Mouse (Mus musculus) CH12.LX (cell line): Measurements from ENCODE around the gene Gm10837. TPM values are rescaled to one million over a fixed set of nuclear protein-coding genes. Genes with fewer than 3 reads are reported as not detected.

Experiments
- DNase-seq: peaks from one replicate; pipeline ENCODE4 v3.0.0-alpha.2; 2013; ENCODE audit errors: extremely low read depth
- H3K27ac ChIP-seq: 2 replicates; pipeline ENCODE4 v1.5.1; 2012; ENCODE audit warnings: low read depth, mild to moderate bottlenecking, control low read depth, moderate library complexity; ENCODE audit not compliant: insufficient read depth
- H3K27me3 ChIP-seq: replicated peaks from 2 replicates; pipeline ENCODE3; 2012; ENCODE audit warnings: inconsistent platforms
- H3K36me3 ChIP-seq, 2 experiments: replicated peaks in 1 of 2; 2 replicates each; pipeline versions ENCODE3 to v1.6.1; 2012; ENCODE audit warnings: inconsistent platforms in 1 of 2, low read length in 1 of 2, mild to moderate bottlenecking in 1 of 2, mixed read lengths in 1 of 2, moderate library complexity in 1 of 2; ENCODE audit not compliant: control insufficient read depth in 1 of 2, insufficient read depth in 1 of 2
- H3K4me1 ChIP-seq, 2 experiments: 2 replicates each; pipeline ENCODE4 v1.6.1; 2012; ENCODE audit warnings: inconsistent platforms in 1 of 2, moderate library complexity in 1 of 2; ENCODE audit not compliant: insufficient read depth in 2 of 2, control insufficient read depth in 1 of 2
- H3K4me2 ChIP-seq: 2 replicates; pipeline ENCODE4 v1.6.1; 2012; ENCODE audit warnings: low read depth, mild to moderate bottlenecking, control low read depth; ENCODE audit not compliant: poor library complexity, insufficient read depth, severe bottlenecking
- H3K4me3 ChIP-seq, 3 experiments: fragments of 150-350 bp in 1 of 3; sonication (generic) in 1 of 3; replicated peaks in 1 of 3; 2 replicates each; pipeline versions ENCODE3 to v1.5.1; 2011 to 2012; ENCODE audit warnings: low read depth in 2 of 3, low read length in 2 of 3, mild to moderate bottlenecking in 2 of 3, moderate library complexity in 2 of 3, control low read depth in 1 of 3, improper control_type of control experiment in 1 of 3, inconsistent platforms in 1 of 3, mixed read lengths in 1 of 3; ENCODE audit not compliant: poor library complexity in 1 of 3
- H3K79me2 ChIP-seq: replicated peaks from 2 replicates; pipeline ENCODE4 v1.6.1; 2012; ENCODE audit warnings: mild to moderate bottlenecking, moderate library complexity; ENCODE audit not compliant: control insufficient read depth, poor library complexity, insufficient read depth, severe bottlenecking; ENCODE audit errors: extremely low read depth
- H3K9ac ChIP-seq: 2 replicates; pipeline ENCODE4 v1.6.1; 2012; ENCODE audit warnings: low read depth, mild to moderate bottlenecking, control low read depth, moderate library complexity; ENCODE audit not compliant: insufficient read depth
- H3K9me3 ChIP-seq: replicated peaks from 2 replicates; pipeline ENCODE3; 2012; ENCODE audit warnings: low read length, inconsistent platforms, mixed read lengths
- CHD1 ChIP-seq: IDR thresholded peaks from 2 replicates; pipeline ENCODE4 v1.6.1; 2012; ENCODE audit warnings: low read depth, low read length, improper control_type of control experiment, inconsistent platforms
- CTCF ChIP-seq, 2 experiments: IDR thresholded peaks in 1 of 2; conservative IDR thresholded peaks in 1 of 2; 2 replicates each; pipeline ENCODE4 v1.5.1; 2011 to 2012; ENCODE audit warnings: low read depth in 2 of 2, low read length in 2 of 2, improper control_type of control experiment in 1 of 2, inconsistent platforms in 1 of 2, mild to moderate bottlenecking in 1 of 2, moderate library complexity in 1 of 2
- E2F4 ChIP-seq: IDR thresholded peaks from 2 replicates; pipeline ENCODE4 v1.6.1; 2011; ENCODE audit warnings: low read depth, low read length, improper control_type of control experiment; ENCODE audit not compliant: insufficient replicate concordance
- ELF1 ChIP-seq: IDR thresholded peaks from 2 replicates; pipeline ENCODE4 v1.6.1; 2014; ENCODE audit warnings: low read depth, mild to moderate bottlenecking, inconsistent platforms, low read length, improper control_type of control experiment
- EP300 ChIP-seq: IDR thresholded peaks from 2 replicates; pipeline ENCODE4 v1.6.1; 2011; ENCODE audit warnings: low read length, improper control_type of control experiment
- GABPA ChIP-seq: IDR thresholded peaks from 2 replicates; pipeline ENCODE4 v1.6.1; 2012; ENCODE audit warnings: low read depth, low read length, improper control_type of control experiment, inconsistent platforms; ENCODE audit not compliant: insufficient replicate concordance
- HCFC1 ChIP-seq: IDR thresholded peaks from 2 replicates; pipeline ENCODE4 v1.6.1; 2012; ENCODE audit warnings: low read depth, mild to moderate bottlenecking, inconsistent platforms, low read length, improper control_type of control experiment
- KAT2A ChIP-seq: IDR thresholded peaks from 2 replicates; pipeline ENCODE4 v1.6.1; 2012; ENCODE audit warnings: low read length, improper control_type of control experiment, inconsistent platforms; ENCODE audit not compliant: insufficient replicate concordance
- MAFK ChIP-seq: IDR thresholded peaks from 2 replicates; pipeline ENCODE4 v1.6.1; 2011; ENCODE audit warnings: low read length, improper control_type of control experiment; ENCODE audit not compliant: insufficient replicate concordance
- MAZ ChIP-seq: IDR thresholded peaks from 2 replicates; pipeline ENCODE4 v1.6.1; 2012; ENCODE audit warnings: low read depth, mild to moderate bottlenecking, inconsistent platforms, low read length, improper control_type of control experiment, moderate library complexity
- MXI1 ChIP-seq: IDR thresholded peaks from 2 replicates; pipeline ENCODE4 v1.6.1; 2011; ENCODE audit warnings: mild to moderate bottlenecking, low read depth, low read length, improper control_type of control experiment
- NELFE ChIP-seq: IDR thresholded peaks from 2 replicates; pipeline ENCODE4 v1.6.1; 2011; ENCODE audit warnings: low read depth, low read length, improper control_type of control experiment
- NRF1 ChIP-seq: IDR thresholded peaks from 2 replicates; pipeline ENCODE4 v1.6.1; 2014; ENCODE audit warnings: low read depth, mild to moderate bottlenecking, inconsistent platforms, low read length, improper control_type of control experiment, moderate library complexity
- PAX5 ChIP-seq: IDR thresholded peaks from 2 replicates; pipeline ENCODE4 v1.6.1; 2012; ENCODE audit warnings: low read length, inconsistent platforms, mixed read lengths
- POLR2AphosphoS2 ChIP-seq: IDR thresholded peaks from 2 replicates; pipeline ENCODE4 v1.6.1; 2011; ENCODE audit warnings: low read depth, low read length, improper control_type of control experiment
- RCOR1 ChIP-seq: conservative IDR thresholded peaks from 2 replicates; pipeline ENCODE4 v1.6.1; 2012; ENCODE audit warnings: low read depth, mild to moderate bottlenecking, inconsistent platforms, low read length, improper control_type of control experiment
- TCF12 ChIP-seq: IDR thresholded peaks from 2 replicates; pipeline ENCODE4 v1.6.1; 2014; ENCODE audit warnings: low read depth, mild to moderate bottlenecking, inconsistent platforms, low read length, improper control_type of control experiment
- UBTF ChIP-seq: IDR thresholded peaks from 2 replicates; pipeline ENCODE4 v1.6.1; 2012; ENCODE audit warnings: low read depth, mild to moderate bottlenecking, inconsistent platforms, low read length, improper control_type of control experiment, moderate library complexity
- USF1 ChIP-seq: IDR thresholded peaks from 2 replicates; pipeline ENCODE4 v1.6.1; 2014; ENCODE audit warnings: low read depth, mild to moderate bottlenecking, inconsistent platforms, low read length, improper control_type of control experiment
- USF2 ChIP-seq: conservative IDR thresholded peaks from 2 replicates; pipeline ENCODE4 v1.6.1; 2011; ENCODE audit warnings: low read depth, low read length, improper control_type of control experiment
- dilution Hi-C: fragments of 300-500 bp; cut with MboI; formaldehyde crosslinking; loops from 2 replicates; pipeline ENCODE4 v1.14.3; 2020; ENCODE audit warnings: low sequenced_read_pairs; ENCODE audit not compliant: extremely low pct_unique_long_range_greater_than_20kb, extremely low pct_ligation_motif_present
- in situ Hi-C: fragments of 300-500 bp; cut with MboI; formaldehyde crosslinking; loops from 3 replicates; pipeline ENCODE4 v1.14.3; 2019; ENCODE audit warnings: low sequenced_read_pairs, low pct_ligation_motif_present, low pct_unique_long_range_greater_than_20kb, mixed read lengths
- polyA plus RNA-seq: library from polyadenylated mRNA; unstranded; fragments of >175 nt; gene quantifications from 2 replicates; pipeline ENCODE4 v1.2.1, GENCODE M21; 2012; ENCODE audit warnings: low read depth; ENCODE audit not compliant: insufficient read length
- total RNA-seq, 2 experiments: library from RNA; depleted of rRNA; stranded (reverse); fragments of 300-350 nt in 1 of 2; fragments of >200 nt in 1 of 2; gene quantifications; 2 replicates each; pipeline ENCODE4 v1.2.3; 2012 to 2014

Gene Gm10837
- total and polyA plus RNA-seq, 3 experiments = not detected

GRCm38 (mm10) chr14:122478574-122479011 is 11.8 kb upstream of the Gm10837 start:
- in situ Hi-C loops = no loop called here
- H3K27me3 ChIP-seq = no peaks in the 10 kb centered on the region
- TF ChIP-seq USF1 = no peak
- TF ChIP-seq EP300 = no peak

GRCm38 (mm10) chr14:122479461-122480109 is 10.8 kb upstream of the Gm10837 start:
- in situ Hi-C loops = no loop called here
- no peak overlapping the region for H3K27ac ChIP-seq
- H3K36me3 ChIP-seq = no peaks in the 10 kb centered on the region
- peaks cover 26% of the 10 kb centered on the region for H3K9me3 ChIP-seq
- DNase-seq = no peak
- no peaks in the 10 kb centered on the region for H3K27me3 ChIP-seq
- peaks cover 0 to 10% of the 10 kb centered on the region in 2 experiments; a peak in 2 of 4 replicates for H3K4me1 ChIP-seq
- dilution Hi-C loops = no loop called here
- no peak overlapping the region for H3K4me2 ChIP-seq
- TF ChIP-seq RCOR1 (no peak), CHD1 (no peak), UBTF (no peak), HCFC1 (no peak), GABPA (no peak), NRF1 (no peak), MXI1 (no peak), ELF1 (no peak)
- H3K79me2 ChIP-seq = no peaks in the 10 kb centered on the region
- no peak overlapping the region for H3K9ac ChIP-seq
- H3K4me3 ChIP-seq = no peak overlapping the region

More at GRCm38 (mm10) chr14:122478574-122479011, 11.8 kb upstream of the Gm10837 start:
- H3K9me3 ChIP-seq = peaks cover 31% of the 10 kb centered on the region
- H3K27ac ChIP-seq = no peak overlapping the region
- DNase-seq = no peak
- H3K36me3 ChIP-seq = no peaks in the 10 kb centered on the region
- no peak overlapping the region for H3K4me2 ChIP-seq
- no peak overlapping the region for H3K9ac ChIP-seq
- H3K4me3 ChIP-seq = no peak overlapping the region
- H3K79me2 ChIP-seq = no peaks in the 10 kb centered on the region
- peaks cover 0 to 3% of the 10 kb centered on the region in 2 experiments; a peak in 2 of 4 replicates for H3K4me1 ChIP-seq
- dilution Hi-C loops = no loop called here

GRCm38 (mm10) chr14:122480355-122480754 is 10.0 kb upstream of the Gm10837 start:
- H3K4me1 ChIP-seq = peaks cover 2 to 12% of the 10 kb centered on the region in 2 experiments; a peak in 2 of 4 replicates
- no peak overlapping the region for H3K4me2 ChIP-seq
- no peaks in the 10 kb centered on the region for H3K36me3 ChIP-seq
- H3K9me3 ChIP-seq = peaks cover 19% of the 10 kb centered on the region
- TF ChIP-seq CTCF (conservative IDR thresholded peaks at IDR 0.05 in 1 of 2, IDR thresholded peaks at IDR 0.05 in 1 of 2; ENCODE audit: low read depth in 2 of 2, low read length in 2 of 2) (no peak), MAZ (no peak), USF2 (no peak), TCF12 (no peak), NELFE (no peak), CHD1 (no peak), HCFC1 (no peak), KAT2A (no peak), POLR2AphosphoS2 (no peak), E2F4 (no peak), PAX5 (no peak), MAFK (no peak), ELF1 (no peak)
- TF ChIP-seq, all 38 proteins: peak for 0
- H3K27ac ChIP-seq = no peak overlapping the region
- H3K4me3 ChIP-seq = no peak overlapping the region
- H3K79me2 ChIP-seq = no peaks in the 10 kb centered on the region
- no peak for DNase-seq
- no peaks in the 10 kb centered on the region for H3K27me3 ChIP-seq
- dilution Hi-C loops = no loop called here
- in situ Hi-C loops = no loop called here
- no peak overlapping the region for H3K9ac ChIP-seq
